Mouse (Mus musculus) common myeloid progenitor, adult 5-6 weeks (primary cell): Measurements from ENCODE around the gene Rtn4ip1. TPM values are rescaled to one million over a fixed set of nuclear protein-coding genes. Genes with fewer than 3 reads are reported as not detected.
A peak's percentile ranks its signal among the peaks of the same experiment; 100 is the strongest.
"Not testable (repeated sequence)": the region's sequence is repeated elsewhere in the genome, so short reads cannot be mapped to it uniquely, and the experiment has no call there.

Experiments used
- ATAC-seq: replicated peaks from 2 replicates; pipeline ENCODE4 v1.8.0; 2016; ENCODE audit warnings: low read depth, mild to moderate bottlenecking, moderate TSS enrichment, inconsistent platforms; ENCODE audit not compliant: poor library complexity, severe bottlenecking
- total RNA-seq: library from RNA; stranded (forward); fragments of 200-1000, 187-1606 nt; gene quantifications from 2 replicates; pipeline ENCODE4 v1.2.3, GENCODE M21; 2017

Rtn4ip1 gene
- total RNA-seq, 1 experiment from 2014 or later, result 14.0 TPM

DNA sequence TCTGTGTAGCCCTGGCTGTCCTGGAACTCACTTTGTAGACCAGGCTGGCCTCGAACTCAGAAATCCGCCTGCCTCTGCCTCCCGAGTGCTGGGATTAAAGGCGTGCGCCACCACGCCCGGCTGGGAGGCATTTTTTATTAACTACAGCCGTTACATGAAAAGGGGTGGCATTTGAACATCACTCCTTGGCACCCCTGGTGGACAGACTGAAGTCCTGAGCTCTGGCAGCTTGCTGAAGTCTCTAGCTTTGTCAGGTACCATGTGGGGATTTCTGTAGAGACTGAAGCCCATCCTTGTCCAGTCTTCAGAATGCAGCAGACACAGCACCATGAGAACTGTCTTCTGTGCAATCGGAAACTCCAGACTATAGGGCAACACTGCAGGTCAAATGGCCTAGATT, 24.2 kb downstream of the Rtn4ip1 start:
- ATAC-seq, result not testable (repeated sequence)

DNA sequence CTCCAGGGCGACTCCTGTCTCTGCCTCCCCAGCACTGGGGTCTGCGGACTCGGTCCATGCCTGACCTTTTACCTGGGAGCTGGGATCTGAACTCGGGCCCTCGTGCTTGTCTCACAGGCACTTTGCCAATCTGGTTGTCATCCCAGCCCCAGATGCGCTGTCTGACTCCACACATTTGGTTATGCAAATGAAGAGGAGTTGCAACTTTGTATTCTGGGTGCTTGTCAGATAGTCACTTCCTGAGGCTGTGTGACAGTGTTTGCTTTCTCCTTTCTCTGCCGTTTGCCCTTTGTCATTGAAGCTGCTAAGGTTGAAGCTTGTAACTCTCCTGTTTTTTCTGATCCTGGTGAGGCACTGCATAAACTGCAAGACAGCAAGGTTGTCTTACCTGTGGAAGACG, 26.1 kb downstream of the Rtn4ip1 start:
- ATAC-seq, result no peak

DNA sequence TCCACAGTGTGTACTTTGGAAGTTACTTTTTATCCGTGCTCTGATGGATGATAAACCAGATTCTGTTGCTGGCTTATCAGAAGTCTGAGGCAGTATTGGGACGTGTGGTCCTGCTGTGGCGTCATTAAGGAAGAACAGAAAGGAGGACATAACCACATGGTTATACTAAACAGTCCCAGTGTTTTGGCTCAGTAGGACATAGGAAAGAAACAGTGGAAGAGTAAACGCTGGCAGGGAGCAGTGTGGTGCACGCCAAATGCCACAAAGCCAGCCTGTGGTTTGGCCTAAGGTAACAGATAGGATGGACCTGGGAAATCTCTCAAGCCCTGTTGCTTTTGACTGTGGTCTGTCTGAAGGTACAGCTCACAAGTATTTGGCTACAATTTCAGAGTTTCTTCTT, 27.0 kb downstream of the Rtn4ip1 start:
- no peak for ATAC-seq

DNA sequence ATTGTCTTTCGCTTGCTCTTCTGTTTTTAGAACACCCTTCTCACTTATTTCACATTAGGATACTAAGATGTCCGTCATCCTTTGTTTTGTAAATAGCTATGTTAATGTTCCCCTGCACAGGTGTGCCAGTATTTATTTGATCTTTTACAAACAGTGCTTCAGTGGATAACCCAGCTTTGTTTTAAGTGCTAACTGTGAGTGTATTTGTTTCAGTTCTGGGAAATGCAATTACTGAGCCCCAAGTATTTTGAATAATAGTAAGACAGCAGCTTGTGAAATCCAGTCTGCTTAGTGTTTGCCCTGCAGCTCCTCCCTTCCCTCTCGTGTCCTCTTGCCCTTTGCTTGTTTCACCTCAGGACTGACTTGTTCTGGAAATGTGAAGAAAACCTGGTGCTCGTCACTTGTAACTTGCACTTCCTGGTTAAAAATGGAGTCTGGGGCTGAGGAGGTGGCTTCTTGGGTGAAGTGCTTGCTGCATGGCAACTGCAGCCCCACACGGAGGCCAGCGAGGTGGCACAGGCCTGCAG, 37.6 kb downstream of the Rtn4ip1 start:
- ATAC-seq, result no peak

DNA sequence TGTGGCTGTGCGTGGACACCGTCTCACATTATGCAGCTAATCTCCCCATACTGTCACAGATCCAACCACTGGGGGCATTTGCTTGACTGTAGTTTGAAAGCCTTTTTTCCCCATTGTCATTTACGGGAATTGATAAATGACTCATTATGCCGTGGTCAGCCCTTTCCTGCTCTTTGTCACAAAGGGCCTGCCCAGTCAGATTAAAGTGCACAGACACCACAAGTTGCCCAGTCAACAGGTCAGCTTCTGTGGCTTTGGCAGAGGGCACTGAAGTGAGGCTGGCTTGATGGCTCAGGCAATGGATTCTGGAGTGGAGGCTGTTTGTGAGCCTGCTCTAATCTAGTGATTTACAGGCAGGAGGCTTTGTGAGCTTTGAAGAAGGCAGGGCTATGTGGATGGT, 42.1 kb downstream of the Rtn4ip1 start:
- peak; percentile 45 for ATAC-seq

DNA sequence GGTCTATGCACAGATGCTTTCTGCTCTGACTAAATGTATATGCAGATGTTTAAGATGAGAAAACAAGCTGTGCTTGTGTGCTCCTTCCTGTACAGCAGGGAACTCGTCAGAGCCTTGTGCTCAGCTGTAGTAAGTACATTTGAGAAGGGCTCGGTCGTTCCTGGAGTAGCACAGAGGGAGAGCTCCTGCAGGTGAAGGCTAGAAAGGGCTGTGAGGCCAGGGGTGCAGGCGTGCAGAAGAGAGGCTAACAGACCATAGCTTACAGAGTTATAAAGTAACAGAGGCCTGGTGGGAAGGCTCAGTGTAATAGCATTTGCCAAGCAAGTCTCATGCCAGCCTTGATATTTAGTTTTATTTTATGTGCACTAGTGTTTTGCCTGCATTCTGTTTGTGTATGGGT, 43.8 kb downstream of the Rtn4ip1 start:
- ATAC-seq, result no peak

DNA sequence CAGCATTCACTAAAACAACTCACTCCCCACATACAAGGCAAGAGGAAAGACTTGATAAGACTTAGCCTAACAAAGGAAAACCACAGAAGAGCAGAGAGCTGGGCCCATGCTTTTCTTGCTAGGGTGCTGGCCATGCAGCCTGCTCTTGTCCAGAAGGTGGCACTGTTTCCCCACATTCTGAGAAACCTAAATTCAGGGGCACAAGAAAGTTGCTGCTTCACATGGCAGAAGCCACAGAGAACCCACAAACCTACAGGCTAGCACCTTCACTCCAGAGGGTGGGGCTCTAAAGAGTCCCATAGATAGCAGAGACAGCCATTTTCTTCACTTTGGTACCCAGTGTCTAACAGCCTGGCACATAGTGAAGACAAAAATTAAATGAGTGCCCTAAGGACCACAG, 52.3 kb downstream of the Rtn4ip1 start:
- ATAC-seq, result peak; percentile 96

DNA sequence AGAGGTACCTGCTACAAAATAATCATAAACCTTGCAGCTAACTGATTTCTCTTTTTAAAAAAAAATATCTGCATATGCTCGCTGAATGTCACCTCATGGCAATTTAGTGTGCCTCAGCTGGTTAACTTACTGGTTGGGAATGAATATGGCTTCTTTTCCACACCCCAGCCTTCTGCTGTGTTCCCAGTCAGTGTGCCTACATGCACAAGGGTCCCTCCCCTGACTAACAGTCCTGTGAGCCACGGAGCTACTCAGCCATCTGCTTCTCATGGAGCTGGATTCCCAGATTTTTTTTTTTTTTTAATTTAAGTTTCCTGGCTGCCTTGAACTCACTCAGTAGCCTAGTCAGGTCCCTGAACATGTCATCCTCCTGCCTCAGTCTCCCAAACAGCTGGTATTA, 63.3 kb downstream of the Rtn4ip1 start:
- no peak for ATAC-seq

DNA sequence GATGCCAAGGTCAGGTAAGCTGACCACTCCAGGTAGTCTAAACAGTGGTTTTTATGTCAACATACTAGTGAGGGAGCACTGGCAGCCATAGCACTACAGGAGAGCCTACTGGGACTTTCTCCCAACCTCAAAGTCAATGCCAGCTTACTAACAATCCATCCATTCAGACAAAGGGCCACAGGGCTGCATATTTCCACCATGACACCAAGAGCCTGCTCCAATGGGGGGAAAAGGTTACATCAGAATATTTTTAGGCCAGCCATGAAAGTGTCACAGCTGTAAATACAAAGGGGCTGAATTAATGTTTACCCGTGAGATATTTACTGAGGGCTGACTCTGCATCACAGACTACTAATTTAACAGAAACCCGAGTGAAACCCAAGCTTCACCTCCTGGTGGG, 71.6 kb downstream of the Rtn4ip1 start:
- ATAC-seq, result no peak

DNA sequence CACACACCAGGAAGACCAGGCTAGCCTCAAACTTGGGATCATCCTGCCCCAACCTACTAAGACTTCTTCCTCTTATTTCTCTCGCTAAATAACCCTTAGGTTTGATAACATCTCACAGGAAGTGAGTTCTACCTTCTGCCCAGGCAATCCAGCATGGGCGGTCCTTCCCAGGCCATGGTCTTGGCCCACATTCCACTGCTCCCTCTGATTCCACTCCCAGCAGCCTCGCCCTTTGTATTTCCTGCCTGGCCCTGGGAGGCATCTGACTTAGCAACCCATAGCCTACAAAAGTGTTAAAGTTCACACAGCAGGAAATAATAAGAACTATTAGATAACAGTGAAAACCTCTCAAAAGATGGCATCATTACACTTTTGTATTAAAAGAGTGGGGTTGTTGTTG, 75.7 kb downstream of the Rtn4ip1 start:
- no peak for ATAC-seq

DNA sequence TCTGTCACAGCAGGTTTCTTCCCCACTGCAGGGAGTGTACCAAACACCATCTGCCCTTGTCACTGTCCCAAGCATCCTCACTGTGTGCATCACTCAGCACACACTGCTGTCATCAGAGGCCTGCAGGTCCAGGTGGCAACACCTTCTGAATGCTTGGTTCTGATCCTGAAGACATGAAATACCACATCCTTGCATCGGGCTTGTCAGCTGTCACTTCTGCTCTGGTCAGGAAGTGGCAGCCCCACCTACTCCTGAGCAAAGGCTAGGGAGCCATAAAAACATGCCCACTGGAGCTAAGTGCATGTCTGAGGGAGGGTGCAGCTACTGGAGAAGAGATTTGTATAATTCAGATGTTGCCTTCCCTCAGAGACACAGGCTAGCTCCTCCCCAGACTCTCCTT, 78.5 kb downstream of the Rtn4ip1 start:
- ATAC-seq, result no peak

DNA sequence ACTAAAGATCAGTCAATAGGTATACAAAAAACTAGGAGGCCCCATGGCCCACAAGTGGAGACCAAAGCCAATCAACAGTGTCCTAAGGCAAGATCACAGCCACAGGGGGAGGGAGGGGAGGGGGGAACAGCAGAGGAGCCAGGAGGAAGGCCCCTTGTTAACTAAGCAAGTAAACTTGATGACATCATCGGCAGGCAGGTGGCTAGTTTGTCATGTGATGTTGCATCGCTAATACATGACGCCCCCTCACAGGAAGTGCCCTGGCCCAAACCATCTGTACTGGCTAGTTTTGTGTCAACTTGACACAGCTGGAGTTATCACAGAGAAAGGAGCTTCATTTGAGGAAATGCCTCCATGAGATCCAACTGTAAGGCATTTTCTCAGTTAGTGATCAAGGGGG, 79.1 kb downstream of the Rtn4ip1 start:
- not testable (repeated sequence) for ATAC-seq

DNA sequence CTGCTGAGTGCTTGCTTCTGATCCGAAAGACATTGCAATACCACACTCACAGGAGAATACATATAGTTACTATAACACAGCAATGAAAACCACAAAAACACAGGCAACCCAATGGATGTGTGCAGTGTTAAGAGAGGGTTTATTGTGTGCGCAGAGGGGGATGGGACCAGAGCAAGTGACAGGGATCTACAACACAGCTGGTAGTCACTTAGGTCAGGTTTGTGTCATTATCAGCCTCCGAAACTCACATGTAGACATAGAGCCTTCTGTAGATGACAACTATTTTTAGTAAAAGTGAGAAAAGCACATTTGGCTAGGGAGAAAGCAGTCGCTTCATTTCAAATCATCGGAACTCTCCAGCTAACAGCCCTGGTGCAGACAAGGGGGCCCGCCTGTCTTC, 80.9 kb downstream of the Rtn4ip1 start:
- ATAC-seq, result no peak

DNA sequence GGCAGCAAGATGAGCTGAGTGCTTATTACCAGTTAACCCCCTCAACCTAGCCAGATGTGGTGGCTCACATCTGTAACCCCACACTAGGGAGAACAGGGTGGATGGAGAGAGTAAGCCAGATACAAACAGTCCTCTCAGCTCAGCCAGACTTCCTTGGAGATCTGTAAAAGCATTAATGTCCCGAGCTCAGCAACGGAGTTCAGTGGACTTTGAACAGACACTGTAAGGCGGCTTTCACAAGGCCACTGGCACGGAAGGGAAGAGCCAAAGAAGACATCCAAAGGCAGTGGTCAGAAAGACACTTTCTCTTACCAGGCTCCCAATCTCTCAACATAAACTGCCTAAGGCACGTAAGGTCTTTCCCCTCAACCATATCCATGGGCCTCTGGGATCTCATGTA, 81.6 kb downstream of the Rtn4ip1 start:
- ATAC-seq, result no peak

DNA sequence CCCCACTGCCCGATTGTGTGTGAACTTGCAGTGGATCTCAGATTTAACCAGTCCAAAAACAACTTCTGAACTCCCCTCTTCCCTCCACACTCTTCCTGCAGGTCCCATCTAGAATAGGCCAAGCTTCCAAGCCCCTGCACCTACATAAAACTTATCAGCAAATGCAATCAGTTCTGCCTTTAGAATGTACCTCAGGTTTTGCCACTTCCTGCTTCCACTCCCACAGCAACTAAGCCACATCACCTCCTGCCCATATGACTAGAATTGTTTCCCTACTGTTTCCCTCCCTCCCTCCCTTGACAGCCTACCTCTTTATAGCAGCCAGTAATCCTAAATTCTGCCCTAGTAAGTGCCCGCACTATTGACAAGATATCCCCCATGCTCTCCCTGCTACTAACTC, 82.3 kb downstream of the Rtn4ip1 start:
- no peak for ATAC-seq

DNA sequence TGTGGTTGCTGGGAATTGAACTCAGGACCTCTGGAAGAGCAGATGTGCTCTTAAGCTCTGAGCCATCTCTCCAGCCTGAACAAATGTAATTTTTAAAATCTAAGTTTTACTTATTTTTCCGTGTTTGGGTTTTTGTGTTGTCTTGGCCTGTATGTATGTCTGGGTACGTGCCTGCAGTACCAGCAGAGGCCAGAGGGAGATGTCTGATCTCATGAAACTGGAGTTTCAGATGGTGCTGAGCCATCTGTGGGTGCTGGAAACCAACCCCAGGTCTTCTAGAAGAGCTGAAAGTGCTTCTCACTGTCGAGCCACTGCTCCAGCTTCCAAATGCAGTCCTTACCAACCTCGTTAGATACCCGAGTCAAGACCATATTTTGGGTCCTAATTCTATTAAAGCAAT, 89.7 kb downstream of the Rtn4ip1 start:
- no peak for ATAC-seq

DNA sequence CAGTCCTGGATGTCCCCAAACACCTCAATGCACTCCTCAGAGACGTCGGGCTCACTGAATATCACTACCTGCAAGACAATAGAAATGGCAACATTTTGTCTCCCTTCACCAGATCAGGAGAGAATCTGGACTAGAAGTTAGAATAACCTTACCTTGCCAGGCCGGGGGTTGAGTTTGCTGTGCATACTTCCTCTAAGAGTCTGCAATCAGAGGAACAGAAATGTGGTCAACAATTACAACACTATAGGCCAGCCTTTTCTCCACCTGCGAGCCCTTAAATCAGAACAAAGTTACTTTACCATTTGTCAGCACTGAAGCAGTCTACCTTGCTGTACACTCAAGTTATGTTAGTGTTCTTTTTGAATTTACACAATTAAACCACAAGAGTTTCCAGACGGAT, 90.9 kb downstream of the Rtn4ip1 start:
- no peak for ATAC-seq

DNA sequence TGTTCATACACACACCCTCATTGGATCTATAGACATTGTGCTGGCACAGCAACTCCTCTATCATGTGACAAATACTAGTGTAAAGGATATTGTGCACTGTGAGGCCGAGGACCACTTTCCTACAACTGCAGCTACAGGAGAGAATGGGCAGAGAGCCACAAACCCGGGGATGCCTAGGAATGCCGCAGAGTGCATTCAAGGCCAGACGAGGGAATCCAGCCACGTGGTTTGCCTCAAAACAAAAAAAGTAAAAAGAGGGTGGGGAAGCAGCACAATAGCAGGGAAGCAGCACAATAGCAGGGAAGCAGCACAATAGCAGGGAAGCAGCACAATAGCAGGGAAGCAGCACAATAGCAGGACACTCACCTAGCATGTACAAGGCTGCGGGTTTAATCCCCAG, 91.6 kb downstream of the Rtn4ip1 start:
- no peak for ATAC-seq

DNA sequence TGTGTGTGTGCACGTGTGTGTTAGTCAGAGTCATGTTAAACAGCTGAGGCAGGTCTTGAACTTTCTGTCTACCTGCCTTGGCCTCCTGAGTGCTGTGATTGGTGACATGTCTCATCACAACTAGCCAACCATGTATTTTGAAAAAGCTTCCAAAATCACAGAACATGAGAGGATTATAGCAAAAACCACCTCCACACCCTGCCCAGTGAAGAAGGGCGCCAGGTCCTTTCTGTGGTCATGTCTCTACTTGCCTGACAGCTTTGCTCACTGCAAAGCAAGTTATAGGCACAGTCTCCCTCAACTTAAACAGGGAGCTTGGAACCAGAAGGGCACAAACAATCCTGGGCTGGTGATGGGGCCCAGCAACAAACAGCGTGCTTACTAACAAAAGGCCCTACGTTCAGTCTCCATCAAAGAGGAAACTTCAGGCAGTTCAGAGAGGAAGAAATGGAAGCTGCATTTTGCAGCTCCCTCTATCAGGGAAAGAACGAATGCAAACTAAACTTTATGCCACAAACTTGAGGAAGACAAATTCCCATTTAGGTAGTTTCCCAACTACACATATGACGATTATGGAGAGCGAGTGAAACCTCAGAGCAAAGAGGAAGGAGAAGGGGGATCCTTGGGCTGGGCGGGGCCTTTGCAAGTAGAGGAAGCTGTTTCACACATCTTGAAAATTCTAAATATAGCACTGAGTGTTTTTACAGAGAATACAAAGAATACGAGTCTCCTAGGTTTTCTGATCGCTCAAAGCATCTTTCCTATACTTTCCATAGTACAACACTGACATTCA, 94.4 kb downstream of the Rtn4ip1 start:
- ATAC-seq, result peak; percentile 87

DNA sequence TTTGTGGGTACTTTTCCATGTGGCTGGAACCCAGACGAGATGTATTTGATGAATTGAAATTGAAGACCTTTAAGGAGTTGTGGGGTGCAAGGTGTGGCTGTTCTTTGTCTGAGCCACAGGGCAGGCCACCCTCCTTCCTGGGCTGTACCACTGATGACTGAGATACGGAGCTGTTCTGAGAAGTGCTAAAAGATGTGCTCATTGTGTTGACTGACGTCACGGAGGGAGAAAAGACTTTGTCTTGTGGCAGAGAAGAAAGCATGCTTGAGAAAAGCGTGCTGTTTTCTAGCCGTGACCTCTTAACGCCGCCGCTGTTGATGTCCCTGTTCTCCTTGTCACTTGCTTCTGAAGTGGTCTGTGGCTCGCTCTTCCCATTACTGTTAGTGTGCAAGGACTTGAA, 95.7 kb downstream of the Rtn4ip1 start:
- ATAC-seq, result no peak

DNA sequence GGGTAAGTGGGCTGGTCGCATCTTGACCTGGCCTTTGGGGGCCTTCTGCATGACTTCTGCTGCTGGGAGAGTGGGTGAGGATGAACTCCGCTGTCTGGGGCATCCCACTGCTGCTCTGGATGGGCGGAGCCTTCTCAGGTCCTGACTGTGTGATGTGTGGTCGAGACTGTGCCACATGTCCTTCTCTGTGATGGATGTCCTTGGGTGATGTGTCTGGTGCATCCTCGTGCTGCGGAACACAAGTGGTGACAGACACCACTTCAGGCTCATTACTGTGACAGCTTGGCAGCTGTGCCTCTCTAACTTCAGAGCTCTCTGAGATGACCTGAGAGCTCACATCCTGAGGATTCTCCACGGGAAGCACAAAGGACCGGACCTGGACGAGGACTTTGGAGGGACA, 96.4 kb downstream of the Rtn4ip1 start:
- ATAC-seq, result no peak

DNA sequence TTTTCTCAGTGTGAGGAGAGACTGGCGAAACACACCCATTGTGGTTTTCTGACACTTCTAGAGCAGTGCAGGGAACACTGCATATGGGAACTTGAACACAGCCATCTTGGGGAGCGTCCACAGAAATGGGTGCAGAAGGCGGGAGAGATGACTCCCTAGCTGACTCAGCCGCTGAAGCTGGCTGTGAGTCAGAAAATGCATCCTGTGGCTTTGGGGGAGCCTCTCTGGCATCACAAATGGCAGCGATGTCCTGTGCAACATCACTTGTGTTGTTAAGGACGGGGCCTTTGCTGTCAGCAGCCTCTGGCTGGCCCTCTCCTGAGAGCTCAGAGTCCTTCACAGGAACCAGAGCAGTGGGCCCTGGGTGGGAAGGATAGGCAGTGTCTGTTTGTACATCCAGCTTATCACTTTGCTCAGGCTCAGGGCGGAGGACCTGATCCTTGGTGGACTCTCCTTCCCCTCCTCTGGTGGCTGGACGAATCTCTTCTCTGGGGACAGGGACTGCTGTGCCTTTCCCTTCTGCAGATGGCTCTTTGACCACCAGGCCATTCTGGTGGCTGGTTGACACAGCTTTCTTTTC, 97.0 kb downstream of the Rtn4ip1 start:
- ATAC-seq, result no peak
